Mouse (Mus musculus): ENCODE data around the gene Grin2b.

DNA sequence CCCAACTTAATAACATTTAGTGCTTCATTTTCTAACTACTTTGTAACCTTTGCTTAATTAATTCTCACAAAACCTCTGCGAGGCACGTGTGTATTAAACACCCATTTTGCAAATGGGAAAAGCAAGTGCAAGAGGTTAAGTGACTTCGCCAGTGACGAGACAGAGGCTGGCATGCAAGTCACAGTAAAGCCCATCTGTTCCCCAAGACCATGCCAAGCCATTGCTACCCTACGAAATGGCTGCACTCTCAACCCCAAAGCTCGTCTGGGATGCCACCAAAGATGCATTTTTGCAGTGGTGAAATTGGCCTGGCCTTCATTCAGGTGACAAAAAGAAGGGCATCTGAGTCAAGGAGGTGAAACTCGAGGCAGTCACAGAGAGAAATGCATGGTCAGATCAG lies 103.2 kb downstream of the Grin2b start:
- TF ChIP-seq CTCF (IDR thresholded peaks at IDR 0.05; ENCODE audit: insufficient read depth, low read depth, low read length) (no peak), POLR2A (IDR thresholded peaks at IDR 0.05; ENCODE audit: insufficient read depth, low read depth, low read length) (no peak)

Data from olfactory bulb, adult 2 months (tissue).